ENCODE assay signal across 21 mouse cellular contexts in the genomic region with DNA sequence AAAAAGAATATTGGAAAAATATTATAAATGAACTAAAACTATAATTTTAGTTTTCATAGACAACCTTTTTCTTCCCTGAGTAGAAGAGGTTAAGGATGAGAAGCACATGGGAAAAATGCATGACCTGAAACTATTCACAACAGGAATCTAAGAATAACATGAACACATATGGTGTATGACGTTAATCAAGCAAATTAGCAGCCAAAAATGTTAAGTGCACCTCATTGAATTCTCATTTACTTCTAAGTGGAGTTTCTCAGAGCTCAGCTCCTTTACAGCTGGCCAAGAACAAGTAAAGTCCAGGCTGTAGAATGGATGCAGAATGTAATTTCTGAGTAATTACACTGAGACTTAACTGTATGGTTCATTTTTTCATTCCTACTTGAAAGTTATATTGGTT.
DNase-seq lines count a peak whose midpoint lies in the region; ATAC-seq and TF ChIP-seq lines count a peak whose summit lies in the region.
"Had no signal": no experiment of that assay in that cellular context is flagged by ENCODE, and none has a peak within 500 bp of the region (broad histone marks: within the 10 kb centered on the region; RNA-seq: fewer than 3 reads in every experiment).

No protein-coding gene starts in this region.

- H3K4me1 ChIP-seq in forebrain, embryonic 14.5 days (ENCODE audit: control insufficient read depth, insufficient read depth, low read length) = no peaks in the 10 kb centered on the region; the same call in 1 of the 2 replicates
- no peaks in the 10 kb centered on the region for H3K4me1 ChIP-seq in forebrain, embryonic 12.5 days
- no peaks in the 10 kb centered on the region for H3K4me1 ChIP-seq in forebrain, embryonic 16.5 days (replicated peaks; ENCODE audit: control insufficient read depth, insufficient read depth, low read length)
- H3K4me1 ChIP-seq in forebrain, postnatal 0 days (ENCODE audit: insufficient read depth) = no peaks in the 10 kb centered on the region
- H3K4me1 ChIP-seq in limb, embryonic 10.5 days = no peaks in the 10 kb centered on the region
- H3K4me1 ChIP-seq: embryonic facial prominence, embryonic 10.5 days; embryonic facial prominence, embryonic 12.5 days had no signal

- ATAC-seq in forebrain, embryonic 14.5 days = no peak
- ATAC-seq in forebrain, embryonic 12.5 days (ENCODE audit: low FRiP score) = no peak
- peak; percentile 61 for ATAC-seq in forebrain, embryonic 16.5 days
- no peak for ATAC-seq in forebrain, postnatal 0 days
- ATAC-seq: activated CD4-positive, CD25-positive, alpha-beta regulatory T cell, adult 4 months; CD4-positive, CD25-positive, alpha-beta regulatory T cell, adult 4 months; Patski had no signal

- no peak overlapping the region for H3K4me2 ChIP-seq in forebrain, embryonic 14.5 days (ENCODE audit: low read length)
- H3K4me2 ChIP-seq in forebrain, embryonic 12.5 days = no peak overlapping the region
- H3K4me2 ChIP-seq in forebrain, embryonic 16.5 days (ENCODE audit: low read length) = no peak overlapping the region
- no peak overlapping the region for H3K4me2 ChIP-seq in forebrain, postnatal 0 days (ENCODE audit: low read depth)
- H3K4me2 ChIP-seq: embryonic facial prominence, embryonic 12.5 days had no signal

- whole genome bisulfite sequencing in forebrain, embryonic 14.5 days = 11% methylated on average over 1 of the region's 1 CpGs
- WGBS in forebrain, embryonic 12.5 days = 32% methylated on average over 1 of the region's 1 CpGs
- WGBS in forebrain, embryonic 16.5 days = 19% methylated on average over 1 of the region's 1 CpGs
- WGBS in forebrain, postnatal 0 days = 22% methylated on average over 1 of the region's 1 CpGs
- WGBS in limb, embryonic 10.5 days = 72% methylated on average over 1 of the region's 1 CpGs

- no peak overlapping the region for H3K4me3 ChIP-seq in forebrain, embryonic 14.5 days (ENCODE audit: low read depth, low read length)
- no peak overlapping the region for H3K4me3 ChIP-seq in forebrain, embryonic 12.5 days (replicated peaks)
- no peak overlapping the region for H3K4me3 ChIP-seq in forebrain, embryonic 16.5 days (replicated peaks; ENCODE audit: low read length)
- H3K4me3 ChIP-seq in forebrain, postnatal 0 days (ENCODE audit: low read depth, low read length) = no peak overlapping the region
- no peak overlapping the region for H3K4me3 ChIP-seq in limb, embryonic 10.5 days
- H3K4me3 ChIP-seq: embryonic facial prominence, embryonic 10.5 days; embryonic facial prominence, embryonic 12.5 days had no signal

- DNase-seq in cerebellum, adult 9-10 months = peak; percentile 8
- no peak for DNase-seq in cerebellum, postnatal 10 days
- DNase-seq in forebrain, embryonic 14.5 days (ENCODE audit: low spot score) = peak; percentile 64
- no peak for DNase-seq in forebrain, postnatal 0 days
- DNase-seq in limb, embryonic 10.5 days (ENCODE audit: low spot score) = no peak
- DNase-seq: adrenal gland, adult 8-10 months; adrenal gland, postnatal 14 days; adrenal gland, postnatal 36 days; B cell, adult 2 months; cerebellum, adult 11-12 months; cerebellum, adult 9-11 months; cerebellum, postnatal 25 days had no signal

- no peaks in the 10 kb centered on the region for H3K9me3 ChIP-seq in forebrain, embryonic 14.5 days (replicated peaks; ENCODE audit: control insufficient read depth, low read length)
- H3K9me3 ChIP-seq in forebrain, embryonic 12.5 days = no peaks in the 10 kb centered on the region
- no peaks in the 10 kb centered on the region for H3K9me3 ChIP-seq in forebrain, embryonic 16.5 days (ENCODE audit: control insufficient read depth, low read length)
- H3K9me3 ChIP-seq in forebrain, postnatal 0 days (ENCODE audit: low read length) = no peaks in the 10 kb centered on the region
- H3K9me3 ChIP-seq in limb, embryonic 10.5 days (replicated peaks) = no peaks in the 10 kb centered on the region
- H3K9me3 ChIP-seq: embryonic facial prominence, embryonic 10.5 days; embryonic facial prominence, embryonic 12.5 days; G1E had no signal

- H3K9ac ChIP-seq in forebrain, embryonic 14.5 days (ENCODE audit: low read length) = no peak overlapping the region
- no peak overlapping the region for H3K9ac ChIP-seq in forebrain, embryonic 12.5 days
- H3K9ac ChIP-seq in forebrain, embryonic 16.5 days (replicated peaks; ENCODE audit: low read depth, low read length) = no peak overlapping the region
- no peak overlapping the region for H3K9ac ChIP-seq in forebrain, postnatal 0 days
- H3K9ac ChIP-seq: embryonic facial prominence, embryonic 12.5 days had no signal

- no peaks in the 10 kb centered on the region for H3K27me3 ChIP-seq in forebrain, embryonic 14.5 days (replicated peaks; ENCODE audit: control insufficient read depth, insufficient read depth, low read length)
- no peaks in the 10 kb centered on the region for H3K27me3 ChIP-seq in forebrain, embryonic 12.5 days
- H3K27me3 ChIP-seq in forebrain, embryonic 16.5 days (replicated peaks; ENCODE audit: control insufficient read depth, insufficient read depth, low read length) = no peaks in the 10 kb centered on the region
- H3K27me3 ChIP-seq in forebrain, postnatal 0 days (ENCODE audit: insufficient read depth, low read length) = no peaks in the 10 kb centered on the region
- H3K27me3 ChIP-seq in limb, embryonic 10.5 days (ENCODE audit: low read depth, poor library complexity, severe bottlenecking) = no peaks in the 10 kb centered on the region
- H3K27me3 ChIP-seq: CH12.LX; embryonic facial prominence, embryonic 12.5 days; Patski had no signal

- TF ChIP-seq CTCF in forebrain, postnatal 0 days (IDR thresholded peaks at IDR 0.05; ENCODE audit: low read depth) = no peak

- H3K36me3 ChIP-seq in forebrain, embryonic 14.5 days (ENCODE audit: control insufficient read depth, insufficient read depth, low read length) = no peaks in the 10 kb centered on the region
- no peaks in the 10 kb centered on the region for H3K36me3 ChIP-seq in forebrain, embryonic 12.5 days (replicated peaks)
- no peaks in the 10 kb centered on the region for H3K36me3 ChIP-seq in forebrain, embryonic 16.5 days (ENCODE audit: control insufficient read depth, insufficient read depth)
- H3K36me3 ChIP-seq in forebrain, postnatal 0 days (ENCODE audit: insufficient read depth) = no peaks in the 10 kb centered on the region
- no peaks in the 10 kb centered on the region for H3K36me3 ChIP-seq in limb, embryonic 10.5 days
- H3K36me3 ChIP-seq: embryonic facial prominence, embryonic 10.5 days; embryonic facial prominence, embryonic 12.5 days; G1E had no signal

- no peak overlapping the region for H3K27ac ChIP-seq in forebrain, embryonic 14.5 days (ENCODE audit: low read depth, low read length)
- H3K27ac ChIP-seq in forebrain, embryonic 12.5 days = no peak overlapping the region
- no peak overlapping the region for H3K27ac ChIP-seq in forebrain, embryonic 16.5 days (ENCODE audit: low read length)
- H3K27ac ChIP-seq in forebrain, postnatal 0 days (ENCODE audit: low read depth, low read length) = no peak overlapping the region
- no peak overlapping the region for H3K27ac ChIP-seq in limb, embryonic 10.5 days
- H3K27ac ChIP-seq: embryonic facial prominence, embryonic 10.5 days; embryonic facial prominence, embryonic 12.5 days had no signal

Comparison
In these comparisons a context has a peak if more than half of its experiments do, and no peak if none do; other contexts are left out.
1. DNase-seq: peak in cerebellum, adult 9-10 months (single experiment) and forebrain, embryonic 14.5 days (single experiment); none in cerebellum, postnatal 10 days (0 of 2), forebrain, postnatal 0 days (single experiment) and limb, embryonic 10.5 days (single experiment).